Mouse (Mus musculus): ENCODE measurements around the gene Mvb12a.

DNA sequence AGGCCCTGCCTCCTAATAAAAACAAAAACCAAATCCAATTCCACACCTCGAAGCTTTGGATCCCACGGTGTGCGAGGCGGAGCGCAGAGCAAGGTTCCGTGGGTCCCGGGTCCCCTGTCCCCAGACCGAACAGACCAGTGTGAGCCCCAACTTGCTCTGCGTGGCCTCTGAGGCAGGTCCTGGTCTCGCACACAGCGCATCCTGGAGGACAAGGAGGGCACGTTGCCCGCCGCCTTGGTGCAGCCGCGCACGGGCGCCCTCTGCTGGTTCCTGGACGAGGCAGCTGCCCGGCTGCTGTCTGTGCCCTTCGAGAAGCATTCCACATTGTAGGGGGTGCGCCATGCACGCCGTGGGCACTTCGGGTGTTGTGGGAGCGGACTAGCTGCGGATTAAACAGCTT lies 53.1 kb downstream of the Mvb12a start:
- TF ChIP-seq CTCF (conservative IDR thresholded peaks at IDR 0.05; ENCODE audit: low read length) (no peak; the same call in 1 of the 2 replicates), POU5F1 (IDR thresholded peaks at IDR 0.05; ENCODE audit: borderline replicate concordance, low read length) (no peak)

Measured in E14TG2a.4 (cell line).